Mouse (Mus musculus) forebrain, postnatal 0 days (tissue): ENCODE measurements around the gene Arpin. TPM values are rescaled to one million over a fixed set of nuclear protein-coding genes. Genes with fewer than 3 reads are reported as not detected.

ENCODE experiments used
- ATAC-seq: fragments of 200-750 bp; cut with Nextera tagmentation; 2 replicates; pipeline ENCODE4 v1.8.0; 2017; ENCODE audit warnings: mild to moderate bottlenecking, moderate library complexity
- DNase-seq: peaks from one replicate; pipeline ENCODE4 v3.0.0-alpha.2; 2015
- H3K27ac ChIP-seq: fragments of 300-500 bp; sonication (generic); 2 replicates; pipeline ENCODE4 v1.5.1; 2014; ENCODE audit warnings: low read depth, mild to moderate bottlenecking, antibody characterized with exemption, low read length, moderate library complexity, mixed read lengths
- H3K27me3 ChIP-seq: fragments of 300-500 bp; sonication (generic); 2 replicates; pipeline ENCODE4 v1.6.1; 2014; ENCODE audit warnings: mild to moderate bottlenecking, low read length, mixed read lengths; ENCODE audit not compliant: insufficient read depth
- H3K36me3 ChIP-seq: fragments of 300-500 bp; sonication (generic); 2 replicates; pipeline ENCODE4 v1.6.1; 2014; ENCODE audit warnings: mild to moderate bottlenecking, moderate library complexity; ENCODE audit not compliant: insufficient read depth
- H3K4me1 ChIP-seq: fragments of 300-500 bp; sonication (generic); 2 replicates; pipeline ENCODE4 v1.6.1; 2014; ENCODE audit warnings: antibody characterized with exemption; ENCODE audit not compliant: insufficient read depth
- H3K4me2 ChIP-seq: fragments of 300-500 bp; sonication (generic); 2 replicates; pipeline ENCODE4 v1.6.1; 2014; ENCODE audit warnings: low read depth, mild to moderate bottlenecking, moderate library complexity
- H3K4me3 ChIP-seq: fragments of 300-500 bp; sonication (generic); 2 replicates; pipeline ENCODE4 v1.5.1; 2014; ENCODE audit warnings: low read depth, low read length, mixed read lengths
- H3K9ac ChIP-seq: fragments of 300-500 bp; sonication (generic); 2 replicates; pipeline ENCODE4 v1.6.1; 2014; ENCODE audit warnings: mild to moderate bottlenecking
- H3K9me3 ChIP-seq: fragments of 300-500 bp; sonication (generic); 2 replicates; pipeline ENCODE4 v1.6.1; 2016; ENCODE audit warnings: low read length
- CTCF ChIP-seq: sonication (generic); IDR thresholded peaks from 2 replicates; pipeline ENCODE4 v1.5.1; 2016; ENCODE audit warnings: antibody characterized with exemption, control low read depth, low read depth
- WGBS: fragments of 180-500 bp; shearing (Covaris S2); extraction: QIAGEN DNeasy Blood & Tissue Kit; methylation state at CpG from one replicate; pipeline ENCODE4 v1.1.7; 2014; 5-methylcytosine and 5-hydroxymethylcytosine counted together
- polyA plus RNA-seq: library from polyadenylated mRNA; unstranded; fragments of >200 nt; fragmentation: Nextera tagmentation; extraction: Ambion mirVana; gene quantifications from 2 replicates; pipeline ENCODE4 v1.2.1, GENCODE M21; 2015
- total RNA-seq: library from RNA; depleted of rRNA; stranded (reverse); fragments of >200 nt; gene quantifications from 2 replicates; pipeline ENCODE4 v1.2.3, GENCODE M21; 2014

The Arpin gene
- total and polyA plus RNA-seq, 2 experiments from 2014 or later = 12.5 to 22.8 TPM

DNA sequence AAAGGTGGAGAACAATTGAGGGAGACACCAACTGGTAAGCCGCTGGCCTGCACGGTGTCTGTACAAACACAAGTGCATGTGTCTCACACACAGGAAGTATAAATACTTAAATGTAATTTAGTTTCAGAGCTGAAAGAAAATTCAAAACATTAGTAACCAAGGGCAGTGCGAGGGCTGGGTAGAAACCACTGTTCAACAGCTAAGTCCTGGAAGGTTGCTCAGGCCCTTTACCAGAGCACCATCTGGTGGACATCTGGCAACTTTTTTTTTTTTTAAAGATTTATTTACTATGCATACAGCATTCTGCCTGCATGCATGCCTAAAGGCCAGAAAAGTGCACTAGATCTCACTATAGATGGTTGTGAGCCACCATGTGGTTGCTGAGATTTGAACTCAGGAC is 20.6 kb downstream of the Arpin start:
- TF ChIP-seq CTCF = peak; percentile 64
- Histone ChIP-seq H3K9ac (no peak overlapping the region), H3K36me3 (peaks cover 13% of the 10 kb centered on the region), H3K9me3 (no peaks in the 10 kb centered on the region), H3K4me2 (no peak overlapping the region), H3K4me1 (0 out of 2 replicates have a peak, but pooled peaks cover 1% of the 10 kb centered on the region), H3K27me3 (no peaks in the 10 kb centered on the region), H3K4me3 (no peak overlapping the region), H3K27ac (no peak overlapping the region)
- DNase-seq (peak; percentile 48), ATAC-seq (0 out of 2 replicates have a peak, but pooled peaks have one; percentile 36)
- WGBS = 64% methylated on average over 3 of the region's 3 CpGs

DNA sequence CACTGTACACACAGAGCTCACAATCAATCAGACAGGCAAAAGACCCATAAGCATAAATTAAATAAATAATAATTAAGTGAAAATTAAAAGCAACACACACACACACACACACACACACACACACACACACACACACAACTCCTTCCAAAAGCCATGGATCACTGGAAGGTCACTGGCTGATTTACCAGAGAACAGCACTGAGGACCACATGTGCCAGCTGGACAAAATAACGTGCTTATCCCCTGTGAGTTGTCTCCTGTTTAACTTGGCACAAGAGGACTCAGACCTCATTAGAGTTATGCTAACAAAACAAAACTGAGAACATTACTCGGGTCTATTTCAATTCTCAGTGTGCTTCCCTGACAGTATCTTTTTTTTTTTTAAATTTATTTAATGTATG is 27.8 kb downstream of the Arpin start:
- 71% methylated on average over 2 of the region's 2 CpGs for WGBS
- no peak for TF ChIP-seq CTCF
- Histone ChIP-seq H3K27me3 (no peaks in the 10 kb centered on the region), H3K9ac (no peak overlapping the region), H3K4me3 (no peak overlapping the region), H3K36me3 (peaks cover 57% of the 10 kb centered on the region), H3K9me3 (no peaks in the 10 kb centered on the region), H3K4me1 (no peaks in the 10 kb centered on the region), H3K4me2 (no peak overlapping the region), H3K27ac (no peak overlapping the region)
- DNase-seq (no peak), ATAC-seq (no peak)

DNA sequence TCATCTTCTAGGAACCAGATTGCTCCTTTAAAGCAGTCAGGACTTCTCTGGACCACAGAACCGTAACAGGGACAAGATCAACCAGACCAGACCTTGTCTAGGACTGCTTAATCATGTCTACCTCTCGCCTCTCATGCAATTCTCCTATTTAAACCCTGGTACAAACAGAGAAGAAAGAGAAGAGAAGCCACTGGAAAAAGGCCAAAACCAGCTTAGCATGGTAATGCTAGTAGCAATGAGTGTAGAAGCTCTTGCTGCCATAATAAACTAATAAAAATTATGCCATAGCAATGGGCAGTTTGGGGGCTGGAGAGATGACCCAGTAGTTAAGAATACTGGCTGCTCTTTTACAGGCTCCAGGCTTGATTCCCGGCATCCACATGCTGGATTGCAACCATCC is 28.2 kb downstream of the Arpin start:
- WGBS = 94% methylated on average over 3 of the region's 3 CpGs
- H3K27me3 ChIP-seq = no peaks in the 10 kb centered on the region
- ATAC-seq = no peak
- H3K4me1 ChIP-seq = no peaks in the 10 kb centered on the region
- H3K36me3 ChIP-seq = peaks cover 61% of the 10 kb centered on the region
- H3K9ac ChIP-seq = no peak overlapping the region
- H3K27ac ChIP-seq = no peak overlapping the region
- no peak overlapping the region for H3K4me3 ChIP-seq
- no peak for DNase-seq
- H3K9me3 ChIP-seq = no peaks in the 10 kb centered on the region
- TF ChIP-seq CTCF = no peak
- no peak overlapping the region for H3K4me2 ChIP-seq

GRCm38 (mm10) chr7:79905193-79905592 is 30.0 kb downstream of the Arpin start:
- H3K27ac ChIP-seq = no peak overlapping the region
- H3K4me1 ChIP-seq = no peaks in the 10 kb centered on the region
- no peaks in the 10 kb centered on the region for H3K27me3 ChIP-seq
- no peak overlapping the region for H3K4me3 ChIP-seq
- H3K36me3 ChIP-seq = peaks cover 67% of the 10 kb centered on the region
- no peaks in the 10 kb centered on the region for H3K9me3 ChIP-seq
- no peak for TF ChIP-seq CTCF
- no peak for ATAC-seq
- H3K9ac ChIP-seq = no peak overlapping the region
- H3K4me2 ChIP-seq = no peak overlapping the region
- no peak for DNase-seq
- WGBS = 94% methylated on average over 4 of the region's 4 CpGs

DNA sequence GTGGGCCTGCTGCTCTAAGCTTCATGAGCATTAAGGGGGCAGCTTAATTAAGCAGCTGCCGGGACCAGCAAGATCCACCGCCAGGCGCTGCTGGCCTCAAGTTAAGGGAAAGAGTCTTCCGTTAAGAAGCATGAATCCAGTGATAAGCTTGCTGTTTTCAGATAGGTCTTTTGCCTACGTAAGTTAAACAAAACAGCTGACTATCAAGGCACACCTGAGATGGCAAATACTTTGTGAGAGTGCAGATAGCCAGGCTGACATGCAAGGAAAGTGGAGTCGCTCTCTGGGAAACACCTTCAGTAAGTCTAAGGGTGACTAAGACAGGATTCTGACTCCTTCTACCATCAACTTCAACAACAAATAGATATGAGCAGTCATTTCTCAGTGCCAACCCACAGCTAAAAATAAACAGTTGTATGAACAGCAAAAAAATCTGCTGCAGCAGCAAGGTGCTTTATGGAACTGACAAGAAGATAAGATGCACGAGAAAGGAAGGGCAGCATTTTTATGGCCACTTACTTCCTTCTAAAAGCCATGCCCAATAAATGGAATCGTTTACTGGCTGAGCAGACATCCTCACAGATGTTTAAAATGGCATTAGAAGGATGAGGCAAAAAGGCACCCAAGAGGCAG is 31.9 kb downstream of the Arpin start:
- Histone ChIP-seq H3K9me3 (no peaks in the 10 kb centered on the region), H3K4me1 (no peaks in the 10 kb centered on the region), H3K36me3 (peaks cover 63% of the 10 kb centered on the region), H3K9ac (no peak overlapping the region), H3K4me2 (no peak overlapping the region), H3K4me3 (no peak overlapping the region), H3K27me3 (no peaks in the 10 kb centered on the region), H3K27ac (no peak overlapping the region)
- no peak for TF ChIP-seq CTCF
- DNase-seq (no peak), ATAC-seq (no peak)
- WGBS = 92% methylated on average over 8 of the region's 8 CpGs

DNA sequence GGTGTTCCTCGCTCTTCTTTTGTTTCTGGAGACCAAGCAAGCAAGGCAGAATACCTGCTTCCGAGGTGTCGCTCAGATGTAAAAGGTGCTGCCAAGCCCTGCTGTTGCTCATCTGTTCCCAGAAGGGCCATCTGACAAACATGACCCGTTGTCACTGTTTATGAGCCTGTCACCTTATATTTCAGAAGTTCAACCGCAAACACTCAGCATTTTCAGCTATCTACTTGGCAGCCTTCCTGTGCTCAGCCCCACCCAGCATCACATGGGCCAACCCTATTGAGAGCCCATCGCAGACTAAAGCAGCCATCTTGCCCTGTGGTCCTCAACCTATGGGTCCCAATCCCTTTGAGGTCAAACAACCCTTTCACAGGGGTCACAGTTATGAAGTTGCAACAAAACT is 34.4 kb downstream of the Arpin start:
- peaks cover 53% of the 10 kb centered on the region for H3K36me3 ChIP-seq
- H3K4me1 ChIP-seq = no peaks in the 10 kb centered on the region
- no peak overlapping the region for H3K4me3 ChIP-seq
- no peak for TF ChIP-seq CTCF
- ATAC-seq (no peak), DNase-seq (no peak)
- 96% methylated on average over 6 of the region's 6 CpGs for WGBS
- no peak overlapping the region for H3K27ac ChIP-seq
- H3K4me2 ChIP-seq = no peak overlapping the region
- no peak overlapping the region for H3K9ac ChIP-seq
- H3K9me3 ChIP-seq = no peaks in the 10 kb centered on the region
- H3K27me3 ChIP-seq = no peaks in the 10 kb centered on the region

- Histone ChIP-seq H3K9me3 (no peaks in the 10 kb centered on the region), H3K27ac (no peak overlapping the region), H3K27me3 (no peaks in the 10 kb centered on the region), H3K4me1 (no peaks in the 10 kb centered on the region), H3K36me3 (peaks cover 37% of the 10 kb centered on the region), H3K4me2 (no peak overlapping the region), H3K9ac (no peak overlapping the region), H3K4me3 (no peak overlapping the region)
- no peak for ATAC-seq
- WGBS = 83% methylated on average over 3 of the region's 3 CpGs
- DNase-seq = no peak
- no peak for TF ChIP-seq CTCF
Observed at GRCm38 (mm10) chr7:79895225-79895624, 39.9 kb downstream of the Arpin start.
